Mouse (Mus musculus): ENCODE data around the gene Olfr193. TPM values are rescaled to one million over a fixed set of nuclear protein-coding genes. Genes with fewer than 3 reads are reported as not detected.
"Not testable (repeated sequence)": the region's sequence is repeated elsewhere in the genome, so short reads cannot be mapped to it uniquely, and the experiment has no call there.

Gene Olfr193
- polyA plus RNA-seq (2012; rRNA removed), result not detected in 2 replicates

- DNase-seq (ENCODE audit: low spot score), result no peak
These were observed at the start of gene Olfr193 for GRCm38 (mm10) chr16:59111781-59112180. TSS of gene Olfr193 (minus strand) at chr16:59111881.

- DNase-seq (ENCODE audit: low spot score), result no peak
These were observed 40.3 kb upstream of the Olfr193 start for GRCm38 (mm10) chr16:59151996-59152395.

- no peak for DNase-seq (ENCODE audit: low spot score)
These were observed 35.1 kb upstream of the Olfr193 start, which contains the start of gene Olfr195 for GRCm38 (mm10) chr16:59146746-59147145. TSS of gene Olfr195 (plus strand) at chr16:59147046.

GRCm38 (mm10) chr16:59141105-59141504 is 29.4 kb upstream of the Olfr193 start:
- DNase-seq (ENCODE audit: low spot score), result no peak

GRCm38 (mm10) chr16:59130740-59131139 is 19.1 kb upstream of the Olfr193 start:
- no peak for DNase-seq (ENCODE audit: low spot score)

- no peak for DNase-seq (ENCODE audit: low spot score)
These were observed 9.3 kb upstream of the Olfr193 start, which contains the start of gene Olfr194 for GRCm38 (mm10) chr16:59120969-59121368. TSS of gene Olfr194 (minus strand) at chr16:59121069.

GRCm38 (mm10) chr16:59108522-59108921 is 3.2 kb downstream of the Olfr193 start:
- not testable (repeated sequence) for DNase-seq (ENCODE audit: low spot score)

GRCm38 (mm10) chr16:59105312-59105711 is 6.4 kb downstream of the Olfr193 start:
- no peak for DNase-seq (ENCODE audit: low spot score)

- DNase-seq (ENCODE audit: low spot score), result not testable (repeated sequence)
These were observed 22.0 kb downstream of the Olfr193 start, which contains the start of gene Olfr191 for GRCm38 (mm10) chr16:59089722-59090121. TSS of gene Olfr191 (minus strand) at chr16:59089822.

- DNase-seq (ENCODE audit: low spot score), result not testable (repeated sequence)
These were observed 30.6 kb downstream of the Olfr193 start for GRCm38 (mm10) chr16:59081113-59081512.

- DNase-seq (ENCODE audit: low spot score), result no peak
These were observed 33.8 kb downstream of the Olfr193 start, which contains the start of gene Olfr190 for GRCm38 (mm10) chr16:59077905-59078304. TSS of gene Olfr190 (minus strand) at chr16:59078005.

GRCm38 (mm10) chr16:59073520-59073919 is 38.2 kb downstream of the Olfr193 start:
- no peak for DNase-seq (ENCODE audit: low spot score)

- no peak for DNase-seq (ENCODE audit: low spot score)
These were observed 39.9 kb downstream of the Olfr193 start for GRCm38 (mm10) chr16:59071755-59072154.

- not testable (repeated sequence) for DNase-seq (ENCODE audit: low spot score)
These were observed 49.3 kb downstream of the Olfr193 start for GRCm38 (mm10) chr16:59062411-59062810.

Other genes with a start within 250 kb of the Olfr193 start
- gene Olfr177, start 237.1 kb downstream of the Olfr193 start, polyA plus RNA-seq (2012; rRNA removed), result not detected in 2 replicates
- not detected in 2 replicates for gene Olfr178, start 219.8 kb downstream of the Olfr193 start, polyA plus RNA-seq (2012; rRNA removed)
- not detected in 2 replicates for gene Olfr181, start 183.1 kb downstream of the Olfr193 start, polyA plus RNA-seq (2012; rRNA removed)
- not detected in 2 replicates for gene Olfr180, start 182.5 kb downstream of the Olfr193 start, polyA plus RNA-seq (2012; rRNA removed)
- not detected in 2 replicates for gene Olfr183, start 116.5 kb downstream of the Olfr193 start, polyA plus RNA-seq (2012; rRNA removed)
- gene Olfr186, start 81.6 kb downstream of the Olfr193 start, polyA plus RNA-seq (2012; rRNA removed), result not detected in 2 replicates
- not detected in 2 replicates for gene Olfr187, start 72.1 kb downstream of the Olfr193 start, polyA plus RNA-seq (2012; rRNA removed)
- gene Olfr190, start 33.9 kb downstream of the Olfr193 start, polyA plus RNA-seq (2012; rRNA removed), result not detected in 2 replicates
- not detected in 2 replicates for gene Olfr191, start 22.1 kb downstream of the Olfr193 start, polyA plus RNA-seq (2012; rRNA removed)
- gene Olfr194, start 9.2 kb upstream of the Olfr193 start, polyA plus RNA-seq (2012; rRNA removed), result not detected in 2 replicates
- 0.03 TPM in 1 of 2 replicates, not detected in the other for gene Olfr195, start 35.2 kb upstream of the Olfr193 start, polyA plus RNA-seq (2012; rRNA removed)
- not detected in 2 replicates for gene Olfr196, start 58.6 kb upstream of the Olfr193 start, polyA plus RNA-seq (2012; rRNA removed)
- gene Olfr198, start 91.7 kb upstream of the Olfr193 start, polyA plus RNA-seq (2012; rRNA removed), result not detected in 2 replicates
- not detected in 2 replicates for gene Olfr199, start 107.9 kb upstream of the Olfr193 start, polyA plus RNA-seq (2012; rRNA removed)
- gene Olfr201, start 160.8 kb upstream of the Olfr193 start, polyA plus RNA-seq (2012; rRNA removed), result not detected in 2 replicates
- gene Olfr202, start 174.9 kb upstream of the Olfr193 start, polyA plus RNA-seq (2012; rRNA removed), result not detected in 2 replicates
- gene Olfr203, start 187.0 kb upstream of the Olfr193 start, polyA plus RNA-seq (2012; rRNA removed), result not detected in 2 replicates
- not detected in 2 replicates for gene Olfr204, start 206.4 kb upstream of the Olfr193 start, polyA plus RNA-seq (2012; rRNA removed)
- not detected in 2 replicates for gene Olfr205, start 219.3 kb upstream of the Olfr193 start, polyA plus RNA-seq (2012; rRNA removed)
- gene Olfr206, start 237.4 kb upstream of the Olfr193 start, polyA plus RNA-seq (2012; rRNA removed), result not detected in 2 replicates

Data from urinary bladder, adult 2 months (tissue).